8 mouse cellular contexts compared by ENCODE assay signal in genomic region chr7:45367020-45367880, GRCm38 (mm10). TPM values are rescaled to one million over a fixed set of nuclear protein-coding genes. Genes with fewer than 3 reads are reported as not detected.
DNase-seq lines count a peak whose midpoint lies in the region; ATAC-seq and TF ChIP-seq lines count a peak whose summit lies in the region.

No protein-coding gene starts in this region.

- TF ChIP-seq POLR2A in bone marrow, adult 2 months (IDR thresholded peaks at IDR 0.05; ENCODE audit: borderline replicate concordance, control insufficient read depth, low read depth, low read length): peak; percentile 20; the same call in 1 of the 2 replicates

- peaks cover 46% of the 10 kb centered on the region for H3K27me3 ChIP-seq in embryonic facial prominence, embryonic 15.5 days
- peaks cover 60% of the 10 kb centered on the region for H3K27me3 ChIP-seq in kidney, embryonic 14.5 days (ENCODE audit: control insufficient read depth, insufficient read depth, low read length)
- H3K27me3 ChIP-seq in limb, embryonic 15.5 days: peaks cover 59% of the 10 kb centered on the region

- TF ChIP-seq CTCF in bone marrow, adult 2 months (IDR thresholded peaks at IDR 0.05; ENCODE audit: control insufficient read depth, insufficient read depth, low read length): peak; percentile 70

- peak overlapping the region; percentile 98 for H3K4me2 ChIP-seq in embryonic facial prominence, embryonic 15.5 days (replicated peaks)
- peak overlapping the region; percentile 100 for H3K4me2 ChIP-seq in kidney, embryonic 14.5 days (replicated peaks; ENCODE audit: low read depth, low read length)
- peak overlapping the region; percentile 95 for H3K4me2 ChIP-seq in limb, embryonic 15.5 days

- H3K4me3 ChIP-seq in bone marrow, adult 2 months (replicated peaks; ENCODE audit: control insufficient read depth, low read depth, low read length): peak overlapping the region; percentile 71
- peak overlapping the region; percentile 70 for H3K4me3 ChIP-seq in embryonic facial prominence, embryonic 15.5 days (replicated peaks)
- peak overlapping the region; percentile 56 for H3K4me3 ChIP-seq in kidney, embryonic 14.5 days (ENCODE audit: low read length)
- peak overlapping the region; percentile 58 for H3K4me3 ChIP-seq in limb, embryonic 15.5 days

- 1% methylated on average over 70 of the region's 70 CpGs for WGBS in bone marrow, adult 2 months
- WGBS in embryonic facial prominence, embryonic 15.5 days: 1% methylated on average over 70 of the region's 70 CpGs
- under 1% methylated on average over 68 of the region's 70 CpGs for WGBS in kidney, embryonic 14.5 days
- WGBS in limb, embryonic 15.5 days: 1% methylated on average over 67 of the region's 70 CpGs

- no peaks in the 10 kb centered on the region; the same call in 1 of the 2 replicates for H3K4me1 ChIP-seq in bone marrow, adult 2 months (ENCODE audit: control insufficient read depth, insufficient read depth, low read length)
- peaks cover 43% of the 10 kb centered on the region for H3K4me1 ChIP-seq in embryonic facial prominence, embryonic 15.5 days
- peaks cover 24% of the 10 kb centered on the region for H3K4me1 ChIP-seq in kidney, embryonic 14.5 days (ENCODE audit: control insufficient read depth, insufficient read depth, low read length)
- H3K4me1 ChIP-seq in limb, embryonic 15.5 days: peaks cover 33% of the 10 kb centered on the region

- 0 out of 2 replicates have a peak overlapping the region, but pooled peaks have one; percentile 27 for H3K27ac ChIP-seq in bone marrow, adult 2 months (ENCODE audit: control insufficient read depth, insufficient read depth, low read depth, low read length, poor library complexity)
- peak overlapping the region; percentile 78 for H3K27ac ChIP-seq in embryonic facial prominence, embryonic 15.5 days (replicated peaks)
- no peak overlapping the region for H3K27ac ChIP-seq in kidney, embryonic 14.5 days (ENCODE audit: low read depth, low read length)
- H3K27ac ChIP-seq in limb, embryonic 15.5 days: peak overlapping the region; percentile 19; the same call in 1 of the 2 replicates

- no peaks in the 10 kb centered on the region for H3K9me3 ChIP-seq in embryonic facial prominence, embryonic 15.5 days (replicated peaks)
- no peaks in the 10 kb centered on the region for H3K9me3 ChIP-seq in kidney, embryonic 14.5 days (ENCODE audit: control insufficient read depth, low read length)
- no peaks in the 10 kb centered on the region for H3K9me3 ChIP-seq in limb, embryonic 15.5 days

- peak; percentile 88 for ATAC-seq in embryonic facial prominence, embryonic 15.5 days (ENCODE audit: insufficient number of reproducible peaks, low FRiP score, low TSS enrichment, low read depth)
- ATAC-seq in kidney, embryonic 14.5 days (ENCODE audit: low FRiP score, low TSS enrichment): peak; percentile 85
- peak; percentile 92 for ATAC-seq in limb, embryonic 15.5 days (ENCODE audit: insufficient number of reproducible peaks, low FRiP score, low TSS enrichment, low read depth)

- no peaks in the 10 kb centered on the region for H3K36me3 ChIP-seq in embryonic facial prominence, embryonic 15.5 days
- peaks cover 3% of the 10 kb centered on the region; the same call in 1 of the 2 replicates for H3K36me3 ChIP-seq in kidney, embryonic 14.5 days (ENCODE audit: control insufficient read depth, insufficient read depth, low read length)
- 0 out of 2 replicates have a peak, but pooled peaks cover under 1% of the 10 kb centered on the region for H3K36me3 ChIP-seq in limb, embryonic 15.5 days

- peak; percentile 97 for DNase-seq in 416B (ENCODE audit: low read depth)
- peak; percentile 94 to 97 for DNase-seq in heart, adult 9 months (ENCODE audit: low spot score in 2 of 2)
- DNase-seq in monocyte, adult 2 months (ENCODE audit: low read depth in 1 of 2, low spot score in 2 of 2): peak; percentile 95 to 97
- peak; percentile 94 to 95 for DNase-seq in spleen, postnatal 36 days (ENCODE audit: low spot score in 2 of 2)

- H3K9ac ChIP-seq in embryonic facial prominence, embryonic 15.5 days: peak overlapping the region; percentile 52
- peak overlapping the region; percentile 54 for H3K9ac ChIP-seq in kidney, embryonic 14.5 days (ENCODE audit: low read depth, low read length)
- H3K9ac ChIP-seq in limb, embryonic 15.5 days: peak overlapping the region; percentile 18

RNA-seq across cellular contexts. Expression of gene Ppfia3, which starts 0.4 kb away (rescaled TPM):
- not detected in 2 replicates for polyA plus RNA-seq in bone marrow, adult 2 months (2011; ENCODE audit: insufficient read depth, insufficient read length, low replicate concordance, missing spikeins)
- 8.5 and 10.1 TPM in 2 replicates for polyA plus RNA-seq in embryonic facial prominence, embryonic 15.5 days (2015; fragmentation: Nextera tagmentation; extraction: Ambion mirVana)
- 6.7 and 7.6 TPM in 2 replicates for polyA plus RNA-seq in kidney, embryonic 14.5 days (2014; fragmentation: Nextera tagmentation; extraction: Ambion mirVana)
- 7.8 and 9.1 TPM in 2 replicates for polyA plus RNA-seq in limb, embryonic 15.5 days (2015; fragmentation: Nextera tagmentation; extraction: Ambion mirVana)

RNA-seq across cellular contexts. Expression of gene Lin7b, which starts 3.1 kb away (rescaled TPM):
- polyA plus RNA-seq in bone marrow, adult 2 months (2011; ENCODE audit: insufficient read depth, insufficient read length, low replicate concordance, missing spikeins): not detected in 2 replicates
- polyA plus RNA-seq in embryonic facial prominence, embryonic 15.5 days (2015; fragmentation: Nextera tagmentation; extraction: Ambion mirVana): 3.8 and 4.0 TPM in 2 replicates
- polyA plus RNA-seq in kidney, embryonic 14.5 days (2014; fragmentation: Nextera tagmentation; extraction: Ambion mirVana): 0.57 and 0.66 TPM in 2 replicates
- polyA plus RNA-seq in limb, embryonic 15.5 days (2015; fragmentation: Nextera tagmentation; extraction: Ambion mirVana): 2.3 and 2.5 TPM in 2 replicates

RNA-seq across cellular contexts. Expression of gene Snrnp70, which starts 28.3 kb away (rescaled TPM):
- polyA plus RNA-seq in bone marrow, adult 2 months (2011; ENCODE audit: insufficient read depth, insufficient read length, low replicate concordance, missing spikeins): 753 and 781 TPM in 2 replicates
- polyA plus RNA-seq in embryonic facial prominence, embryonic 15.5 days (2015; fragmentation: Nextera tagmentation; extraction: Ambion mirVana): 212 and 214 TPM in 2 replicates
- polyA plus RNA-seq in kidney, embryonic 14.5 days (2014; fragmentation: Nextera tagmentation; extraction: Ambion mirVana): 100 and 171 TPM in 2 replicates
- 199 and 204 TPM in 2 replicates for polyA plus RNA-seq in limb, embryonic 15.5 days (2015; fragmentation: Nextera tagmentation; extraction: Ambion mirVana)

RNA-seq across cellular contexts. Expression of gene Hrc, which starts 32.2 kb away (rescaled TPM):
- 1.5 and 1.7 TPM in 2 replicates for polyA plus RNA-seq in bone marrow, adult 2 months (2011; ENCODE audit: insufficient read depth, insufficient read length, low replicate concordance, missing spikeins)
- 8.7 and 10.6 TPM in 2 replicates for polyA plus RNA-seq in embryonic facial prominence, embryonic 15.5 days (2015; fragmentation: Nextera tagmentation; extraction: Ambion mirVana)
- 1.5 and 2.7 TPM in 2 replicates for polyA plus RNA-seq in kidney, embryonic 14.5 days (2014; fragmentation: Nextera tagmentation; extraction: Ambion mirVana)
- polyA plus RNA-seq in limb, embryonic 15.5 days (2015; fragmentation: Nextera tagmentation; extraction: Ambion mirVana): 6.5 and 15.1 TPM in 2 replicates

RNA-seq across cellular contexts. Expression of gene Trpm4, which starts 33.7 kb away (rescaled TPM):
- polyA plus RNA-seq in bone marrow, adult 2 months (2011; ENCODE audit: insufficient read depth, insufficient read length, low replicate concordance, missing spikeins): 2.6 and 3.9 TPM in 2 replicates
- polyA plus RNA-seq in embryonic facial prominence, embryonic 15.5 days (2015; fragmentation: Nextera tagmentation; extraction: Ambion mirVana): 21.9 and 23.9 TPM in 2 replicates
- polyA plus RNA-seq in kidney, embryonic 14.5 days (2014; fragmentation: Nextera tagmentation; extraction: Ambion mirVana): 10.1 and 11.3 TPM in 2 replicates
- 22.0 and 22.6 TPM in 2 replicates for polyA plus RNA-seq in limb, embryonic 15.5 days (2015; fragmentation: Nextera tagmentation; extraction: Ambion mirVana)
